Mouse (Mus musculus) stomach, postnatal 0 days (tissue): ENCODE data around the gene Plk1.

Source experiments
- CTCF ChIP-seq: IDR thresholded peaks from 2 replicates; pipeline ENCODE4 v1.5.1; 2016; ENCODE audit warnings: antibody characterized with exemption, low read depth, mild to moderate bottlenecking, moderate library complexity
- EP300 ChIP-seq: optimal IDR thresholded peaks from 2 replicates; pipeline ENCODE3; 2016; ENCODE audit warnings: antibody characterized with exemption

GRCm38 (mm10) chr7:122203936-122204335, 44.7 kb downstream of the Plk1 start:
- TF ChIP-seq CTCF, result no peak
- TF ChIP-seq EP300, result no peak
